Mouse (Mus musculus): Measurements from ENCODE around the gene Cygb.

DNA sequence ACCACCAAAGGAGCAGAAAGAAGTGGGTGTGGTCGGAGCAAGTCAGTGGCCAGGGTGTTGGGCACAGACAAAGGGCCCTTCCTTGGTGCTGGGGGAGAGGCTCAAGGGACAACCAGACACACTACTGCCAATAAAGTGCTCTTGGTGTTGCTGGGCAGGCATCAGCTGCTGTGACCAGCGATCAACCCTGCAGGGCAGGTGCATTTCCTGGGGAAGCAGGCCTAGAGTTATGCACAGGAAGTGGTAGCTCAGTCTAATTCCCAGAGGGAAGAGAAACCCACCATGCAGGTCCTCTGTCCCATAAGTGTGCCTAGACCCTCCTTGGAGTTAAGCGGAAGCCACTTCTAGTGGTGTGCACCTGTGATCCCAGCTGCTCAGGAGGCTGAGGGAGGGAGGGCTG lies 46.4 kb downstream of the Cygb start:
- TF ChIP-seq USF1 (IDR thresholded peaks at IDR 0.05; ENCODE audit: low read depth) = no peak
- no peak for TF ChIP-seq POLR2A (IDR thresholded peaks at IDR 0.05; ENCODE audit: insufficient read length, low read depth)
- no peak for TF ChIP-seq E2F4 (IDR thresholded peaks at IDR 0.05; ENCODE audit: insufficient read depth)
- TF ChIP-seq SRF (IDR thresholded peaks at IDR 0.05; ENCODE audit: control insufficient read depth, insufficient read length, low read depth) = no peak
- TF ChIP-seq TCF12 (IDR thresholded peaks at IDR 0.05; ENCODE audit: insufficient read depth, poor library complexity, severe bottlenecking) = no peak
